Mouse (Mus musculus) intestine, postnatal 0 days (tissue): Measurements from ENCODE around the gene Gm28043. TPM values are rescaled to one million over a fixed set of nuclear protein-coding genes. Genes with fewer than 3 reads are reported as not detected.

Source experiments
- ATAC-seq: fragments of 200-750 bp; cut with Nextera tagmentation; 2 replicates; pipeline ENCODE4 v1.8.0; 2017; ENCODE audit warnings: mild to moderate bottlenecking, moderate TSS enrichment, moderate library complexity
- H3K27ac ChIP-seq: fragments of 300-500 bp; sonication (generic); 2 replicates; pipeline ENCODE4 v1.5.1; 2014; ENCODE audit warnings: mild to moderate bottlenecking, low read depth, low read length, moderate library complexity
- H3K27me3 ChIP-seq: fragments of 300-500 bp; sonication (generic); replicated peaks from 2 replicates; pipeline ENCODE4 v1.6.1; 2014; ENCODE audit warnings: low read length, mixed read lengths; ENCODE audit not compliant: control insufficient read depth, insufficient read depth
- H3K36me3 ChIP-seq: fragments of 300-500 bp; sonication (generic); 2 replicates; pipeline ENCODE4 v1.6.1; 2014; ENCODE audit warnings: mild to moderate bottlenecking, moderate library complexity; ENCODE audit not compliant: control insufficient read depth, insufficient read depth
- H3K4me1 ChIP-seq: fragments of 300-500 bp; sonication (generic); replicated peaks from 2 replicates; pipeline ENCODE4 v1.6.1; 2014; ENCODE audit warnings: antibody characterized with exemption, low read length, mixed read lengths; ENCODE audit not compliant: control insufficient read depth, insufficient read depth
- H3K4me2 ChIP-seq: fragments of 300-500 bp; sonication (generic); replicated peaks from 2 replicates; pipeline ENCODE4 v1.6.1; 2014; ENCODE audit warnings: low read depth, mild to moderate bottlenecking, moderate library complexity
- H3K4me3 ChIP-seq: fragments of 300-500 bp; sonication (generic); 2 replicates; pipeline ENCODE4 v1.5.1; 2014; ENCODE audit warnings: low read depth, low read length
- H3K9ac ChIP-seq: fragments of 300-500 bp; sonication (generic); 2 replicates; pipeline ENCODE4 v1.6.1; 2014; ENCODE audit warnings: mild to moderate bottlenecking, low read depth, low read length
- H3K9me3 ChIP-seq: fragments of 300-500 bp; sonication (generic); 2 replicates; pipeline ENCODE4 v1.6.1; 2016; ENCODE audit warnings: mixed run types; ENCODE audit not compliant: control insufficient read depth
- CTCF ChIP-seq: sonication (generic); IDR thresholded peaks from 2 replicates; pipeline ENCODE4 v1.5.1; 2016; ENCODE audit warnings: low read depth, mild to moderate bottlenecking, control low read depth, antibody characterized with exemption, moderate library complexity
- WGBS: fragments of 180-500 bp; shearing (Covaris S2); extraction: QIAGEN DNeasy Blood & Tissue Kit; methylation state at CpG from one replicate; pipeline ENCODE4 v1.1.7; 2014; 5-methylcytosine and 5-hydroxymethylcytosine counted together
- polyA plus RNA-seq: library from polyadenylated mRNA; unstranded; fragments of >200 nt; fragmentation: Nextera tagmentation; extraction: Ambion mirVana; gene quantifications from 2 replicates; pipeline ENCODE4 v1.2.1, GENCODE M21; 2015

The Gm28043 gene
- polyA plus RNA-seq, 1 experiment from 2014 or later = 0.82 TPM

DNA sequence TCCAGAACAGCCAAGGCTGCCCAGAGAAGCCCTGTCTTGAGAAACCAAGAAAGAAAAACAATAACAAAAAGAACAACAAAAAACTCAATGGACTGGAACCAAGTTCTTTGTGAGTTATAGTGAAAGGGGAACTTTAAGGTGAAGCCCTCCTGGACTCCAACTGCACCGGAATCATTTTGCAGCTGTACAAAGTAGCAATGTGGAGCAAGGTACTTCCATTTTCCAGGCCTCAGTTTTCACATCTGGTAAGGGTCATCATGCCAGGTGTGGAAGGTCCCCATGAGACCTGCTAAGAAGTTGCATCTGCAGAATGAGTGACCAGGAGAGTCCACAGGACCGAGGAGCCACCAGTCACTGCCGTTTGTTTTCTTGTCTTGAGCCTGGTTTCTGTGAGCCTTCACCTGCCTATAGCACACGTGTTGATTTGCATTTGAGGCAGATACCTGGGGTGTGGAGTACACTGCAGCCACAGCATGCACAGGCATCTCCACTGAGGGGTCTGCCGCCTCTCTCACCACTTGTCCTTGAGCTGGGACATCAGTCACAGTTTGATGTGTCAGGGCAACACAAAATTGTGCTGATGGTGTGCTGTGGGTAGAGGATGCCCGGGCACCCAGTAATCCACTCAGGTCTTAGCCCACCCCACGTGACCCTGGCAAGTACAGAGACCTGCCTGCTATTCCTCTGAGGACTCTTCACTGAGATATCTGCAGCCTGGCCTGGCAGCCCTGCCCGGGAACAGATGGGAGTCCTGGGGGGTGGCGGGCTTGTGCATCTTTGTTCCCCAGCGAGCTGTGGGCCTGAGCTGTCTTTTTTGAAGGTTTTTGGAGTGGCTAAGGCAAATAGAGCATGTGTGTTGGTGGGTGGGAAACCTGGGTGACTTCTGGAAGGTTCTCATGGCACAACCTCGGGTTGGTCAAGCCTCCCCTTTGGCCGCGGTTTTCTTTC, 105.2 kb downstream of the Gm28043 start:
- Histone ChIP-seq H3K36me3 (no peaks in the 10 kb centered on the region), H3K27ac (no peak overlapping the region), H3K9ac (no peak overlapping the region), H3K4me1 (peaks cover 6% of the 10 kb centered on the region; the same call in 1 of the 2 replicates), H3K27me3 (no peaks in the 10 kb centered on the region), H3K9me3 (no peaks in the 10 kb centered on the region), H3K4me2 (no peak overlapping the region), H3K4me3 (no peak overlapping the region)
- ATAC-seq = no peak
- WGBS = 78% methylated on average over 13 of the region's 13 CpGs
- no peak for TF ChIP-seq CTCF

DNA sequence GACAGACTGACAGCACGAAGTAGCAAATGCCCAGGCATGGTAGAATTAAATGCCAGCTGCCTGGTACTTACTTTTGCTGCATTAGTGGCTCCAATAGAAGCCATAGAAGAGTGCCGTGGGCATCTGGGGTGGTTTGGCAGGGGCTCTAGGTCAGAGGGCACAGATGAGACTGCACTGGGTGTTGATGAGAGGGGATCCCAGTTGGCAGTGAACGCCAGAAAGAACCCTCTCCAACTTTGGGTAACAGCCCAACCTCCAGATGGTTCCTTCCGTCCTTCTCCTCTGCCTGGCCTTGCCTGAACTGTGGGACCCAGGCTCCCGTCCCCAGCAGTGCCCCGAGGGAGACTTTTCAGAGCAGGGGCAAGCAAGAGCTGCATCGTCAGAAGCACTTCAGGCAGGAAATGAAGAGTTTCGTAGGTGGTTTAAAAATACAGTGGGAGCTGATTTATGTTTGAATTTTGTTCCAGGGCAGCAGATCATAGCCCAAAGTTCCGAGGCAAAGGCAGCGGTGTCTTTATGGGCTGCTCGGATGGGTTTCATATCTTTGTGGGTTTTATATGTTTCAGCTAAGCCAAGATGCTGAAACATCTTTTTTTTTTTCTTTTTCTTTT, 106.2 kb downstream of the Gm28043 start:
- Histone ChIP-seq H3K27ac (no peak overlapping the region), H3K9ac (no peak overlapping the region), H3K4me2 (no peak overlapping the region), H3K9me3 (no peaks in the 10 kb centered on the region), H3K27me3 (no peaks in the 10 kb centered on the region), H3K36me3 (no peaks in the 10 kb centered on the region), H3K4me3 (no peak overlapping the region), H3K4me1 (peaks cover 6% of the 10 kb centered on the region; the same call in 1 of the 2 replicates)
- WGBS = 71% methylated on average over 11 of the region's 11 CpGs
- TF ChIP-seq CTCF = no peak
- ATAC-seq = no peak

GRCm38 (mm10) chr17:29724610-29725009, 109.9 kb downstream of the Gm28043 start:
- H3K4me1 ChIP-seq = no peaks in the 10 kb centered on the region
- 70% methylated on average over 6 of the region's 6 CpGs for WGBS
- H3K4me2 ChIP-seq = no peak overlapping the region
- no peak overlapping the region for H3K27ac ChIP-seq
- H3K9ac ChIP-seq = no peak overlapping the region
- H3K9me3 ChIP-seq = no peaks in the 10 kb centered on the region
- no peaks in the 10 kb centered on the region for H3K27me3 ChIP-seq
- H3K36me3 ChIP-seq = no peaks in the 10 kb centered on the region
- TF ChIP-seq CTCF = no peak
- ATAC-seq = no peak
- H3K4me3 ChIP-seq = no peak overlapping the region

DNA sequence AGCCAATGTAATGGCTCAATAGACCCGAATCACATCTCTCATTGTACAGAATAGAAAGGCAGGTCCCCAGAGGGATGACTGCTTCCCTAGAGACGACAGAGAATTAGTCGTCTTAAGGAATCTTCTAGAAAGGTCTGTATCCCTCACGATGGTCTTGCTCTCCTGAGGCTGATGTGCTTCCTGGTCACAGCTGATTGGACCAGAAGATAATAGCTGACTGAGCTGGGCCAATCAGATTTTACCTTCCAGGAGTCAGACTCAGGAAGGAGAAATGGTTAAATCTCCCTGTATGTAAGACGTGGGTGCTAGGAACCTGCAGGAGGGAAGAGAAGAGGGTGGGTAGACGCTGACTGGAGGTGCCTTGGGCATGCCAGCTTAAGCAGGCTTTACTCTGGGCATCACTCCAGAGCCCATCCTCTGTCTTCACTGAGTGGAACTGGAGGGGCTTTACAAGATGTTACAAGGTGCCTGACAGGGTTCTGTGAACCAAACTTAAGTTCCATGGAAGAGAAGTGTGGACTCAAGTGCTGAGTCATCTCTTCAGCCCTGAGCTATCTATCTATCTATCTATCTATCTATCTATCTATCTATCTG, 110.4 kb downstream of the Gm28043 start:
- no peaks in the 10 kb centered on the region for H3K27me3 ChIP-seq
- no peak for TF ChIP-seq CTCF
- H3K4me3 ChIP-seq = no peak overlapping the region
- WGBS = 68% methylated on average over 6 of the region's 6 CpGs
- H3K9ac ChIP-seq = no peak overlapping the region
- H3K4me1 ChIP-seq = no peaks in the 10 kb centered on the region
- H3K4me2 ChIP-seq = no peak overlapping the region
- no peaks in the 10 kb centered on the region for H3K36me3 ChIP-seq
- ATAC-seq = no peak
- no peaks in the 10 kb centered on the region for H3K9me3 ChIP-seq
- no peak overlapping the region for H3K27ac ChIP-seq

- no peak for ATAC-seq
- no peak overlapping the region for H3K4me3 ChIP-seq
- WGBS = 47% methylated on average over 8 of the region's 8 CpGs
- TF ChIP-seq CTCF = peak; percentile 16; the same call in 1 of the 2 replicates
- H3K27ac ChIP-seq = no peak overlapping the region
- no peaks in the 10 kb centered on the region for H3K27me3 ChIP-seq
- H3K36me3 ChIP-seq = no peaks in the 10 kb centered on the region
- no peak overlapping the region for H3K4me2 ChIP-seq
- H3K9ac ChIP-seq = no peak overlapping the region
- H3K9me3 ChIP-seq = no peaks in the 10 kb centered on the region
- H3K4me1 ChIP-seq = no peaks in the 10 kb centered on the region
These were observed 113.4 kb downstream of the Gm28043 start for GRCm38 (mm10) chr17:29728082-29728481.

- no peak for ATAC-seq
- Histone ChIP-seq H3K4me1 (no peaks in the 10 kb centered on the region), H3K4me3 (no peak overlapping the region), H3K27ac (no peak overlapping the region), H3K9me3 (no peaks in the 10 kb centered on the region), H3K4me2 (no peak overlapping the region), H3K36me3 (no peaks in the 10 kb centered on the region), H3K9ac (no peak overlapping the region), H3K27me3 (no peaks in the 10 kb centered on the region)
- WGBS = 76% methylated on average over 13 of the region's 13 CpGs
- TF ChIP-seq CTCF = no peak
These were observed 116.0 kb downstream of the Gm28043 start for GRCm38 (mm10) chr17:29730510-29731265.
